Mouse (Mus musculus) ES-Bruce4 (cell line): ENCODE data around the gene Erp27. TPM values are rescaled to one million over a fixed set of nuclear protein-coding genes. Genes with fewer than 3 reads are reported as not detected.

Source experiments
- H3K27ac ChIP-seq: 2 replicates; pipeline ENCODE4 v1.5.1; 2012; ENCODE audit warnings: low read length, inconsistent platforms; ENCODE audit not compliant: insufficient read depth
- H3K27me3 ChIP-seq: 2 replicates; pipeline ENCODE4 v1.6.1; 2012; ENCODE audit warnings: mild to moderate bottlenecking, low read length, inconsistent platforms; ENCODE audit not compliant: control insufficient read depth, poor library complexity, insufficient read depth, severe bottlenecking
- H3K36me3 ChIP-seq: 2 replicates; pipeline ENCODE4 v1.6.1; 2012; ENCODE audit warnings: inconsistent platforms, mild to moderate bottlenecking, low read length, moderate library complexity; ENCODE audit not compliant: control insufficient read depth, poor library complexity, insufficient read depth, severe bottlenecking
- H3K4me1 ChIP-seq: one replicate; pipeline ENCODE4 v1.8.1; 2011; ENCODE audit warnings: low read length; ENCODE audit not compliant: control insufficient read depth, insufficient read depth
- H3K4me3 ChIP-seq: 2 replicates; pipeline ENCODE4 v1.5.1; 2011; ENCODE audit warnings: low read depth, mild to moderate bottlenecking, low read length
- H3K9ac ChIP-seq: 2 replicates; pipeline ENCODE4 v1.6.1; 2012; ENCODE audit warnings: low read depth, mild to moderate bottlenecking, inconsistent platforms; ENCODE audit not compliant: poor library complexity, severe bottlenecking
- H3K9me3 ChIP-seq: replicated peaks from 2 replicates; pipeline ENCODE4 v1.6.1; 2012; ENCODE audit warnings: mild to moderate bottlenecking, low read length, inconsistent platforms; ENCODE audit not compliant: control insufficient read depth, poor library complexity, insufficient read depth, severe bottlenecking
- CTCF ChIP-seq: IDR thresholded peaks from one replicate; pipeline ENCODE4 v1.8.1; 2011; ENCODE audit warnings: low read depth, low read length
- EP300 ChIP-seq: IDR thresholded peaks from 2 replicates; pipeline ENCODE4 v1.6.1; 2011; ENCODE audit warnings: low read depth, low read length; ENCODE audit not compliant: insufficient read depth
- POLR2A ChIP-seq: IDR thresholded peaks from one replicate; pipeline ENCODE4 v1.8.1; 2011; ENCODE audit warnings: low read length; ENCODE audit not compliant: insufficient read depth
- polyA plus RNA-seq: library from polyadenylated mRNA; stranded (reverse); fragments of >200 nt; gene quantifications from 2 replicates; pipeline ENCODE4 v1.2.4, GENCODE M21; 2011; ENCODE audit warnings: low read depth; ENCODE audit not compliant: missing spikeins, insufficient read depth, insufficient read length

Erp27 gene
- polyA plus RNA-seq, 1 experiment = not detected

DNA sequence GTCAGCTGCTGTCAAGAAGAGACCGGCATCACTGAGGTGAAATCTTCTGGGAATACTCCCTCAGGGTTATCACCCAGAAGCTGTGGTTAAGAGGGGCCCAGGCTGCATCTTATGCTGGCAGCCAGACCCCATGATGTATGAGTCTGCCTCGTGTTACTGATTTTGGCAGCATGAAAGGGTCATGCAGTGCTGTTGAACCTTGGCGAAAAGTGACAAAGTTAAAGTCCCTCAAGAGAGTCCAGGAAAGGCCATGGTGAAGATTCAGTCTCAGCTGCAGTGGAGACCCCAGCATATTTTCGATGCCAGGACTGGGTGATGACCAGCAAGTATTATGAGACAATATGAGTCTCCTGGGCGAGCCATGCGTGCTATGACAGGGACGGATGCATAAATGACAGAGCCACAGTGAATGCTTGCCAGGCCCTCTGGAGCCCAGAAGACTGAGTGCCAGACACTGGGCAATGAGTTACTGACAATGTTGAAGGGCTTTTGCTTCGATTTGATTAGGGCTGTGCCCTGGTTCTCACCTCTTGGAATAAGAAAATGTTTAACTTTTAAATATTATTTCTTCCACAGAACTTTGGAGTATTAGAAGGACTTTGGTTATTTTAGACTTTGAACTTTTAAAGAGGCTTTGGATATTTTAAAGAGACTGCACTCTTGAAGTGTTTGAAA is 6.1 kb downstream of the Erp27 start:
- TF ChIP-seq CTCF (no peak), EP300 (no peak), POLR2A (no peak)
- no peak overlapping the region for H3K27ac ChIP-seq
- H3K36me3 ChIP-seq = no peaks in the 10 kb centered on the region
- H3K4me3 ChIP-seq = no peak overlapping the region
- no peaks in the 10 kb centered on the region for H3K9me3 ChIP-seq
- no peaks in the 10 kb centered on the region for H3K4me1 ChIP-seq
- H3K9ac ChIP-seq = no peak overlapping the region
- no peaks in the 10 kb centered on the region for H3K27me3 ChIP-seq

DNA sequence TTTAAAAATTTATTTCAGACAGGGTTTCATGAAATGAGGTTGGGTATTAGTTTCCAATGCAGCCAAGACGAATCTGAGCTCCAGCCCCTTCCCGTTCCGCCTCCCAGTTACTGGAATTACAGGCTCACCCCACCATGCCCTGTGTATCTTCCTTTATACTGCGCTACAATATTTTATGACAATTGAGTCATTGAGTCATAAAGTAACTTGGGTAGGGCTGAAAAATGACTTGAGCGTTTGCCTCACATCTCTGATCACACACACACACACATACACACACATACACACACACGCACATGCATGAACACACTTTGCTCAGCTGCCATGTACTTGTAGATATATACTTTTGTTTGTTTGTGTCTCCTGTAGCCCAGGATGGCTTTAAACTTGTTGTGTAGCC is 7.7 kb downstream of the Erp27 start:
- Histone ChIP-seq H3K9ac (no peak overlapping the region), H3K27ac (no peak overlapping the region), H3K9me3 (no peaks in the 10 kb centered on the region), H3K27me3 (no peaks in the 10 kb centered on the region), H3K36me3 (no peaks in the 10 kb centered on the region), H3K4me1 (no peaks in the 10 kb centered on the region), H3K4me3 (no peak overlapping the region)
- TF ChIP-seq POLR2A (no peak), EP300 (no peak), CTCF (no peak)

DNA sequence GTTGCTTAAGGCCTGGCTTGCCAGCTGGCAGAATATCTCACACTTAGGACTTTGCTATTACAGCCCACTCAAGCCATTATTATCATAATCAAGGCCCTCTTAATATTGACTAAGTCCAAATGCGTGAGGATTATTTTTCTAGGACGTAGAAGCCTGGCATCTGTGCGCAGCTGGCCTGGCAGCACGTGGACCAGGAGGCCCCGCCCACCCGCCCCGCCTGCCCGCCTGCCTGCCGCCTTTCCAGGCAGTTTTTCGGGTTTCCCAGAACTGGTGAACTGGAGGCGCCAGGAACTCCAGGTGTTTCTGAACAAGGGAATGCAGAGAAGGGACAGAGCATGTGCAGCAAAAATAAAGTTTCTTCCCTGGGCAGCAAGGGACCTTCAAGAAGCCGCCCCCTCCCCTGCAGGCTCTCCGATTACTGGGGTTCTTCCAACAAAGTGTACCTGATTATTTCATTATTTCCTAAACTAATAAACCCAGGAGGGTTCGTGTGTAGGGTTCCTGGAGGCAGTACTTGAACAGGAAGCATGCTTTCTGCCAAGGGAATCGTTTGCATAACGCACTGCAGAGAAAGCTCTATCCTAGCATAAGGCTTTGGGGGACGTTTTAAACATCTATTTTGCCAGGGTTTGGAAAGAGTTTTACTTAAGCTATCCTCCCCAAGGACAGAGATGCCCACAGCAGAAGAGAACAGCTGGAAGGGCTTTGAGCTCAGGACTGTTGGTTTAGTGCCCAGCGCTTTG is 8.4 kb downstream of the Erp27 start:
- no peak overlapping the region for H3K9ac ChIP-seq
- TF ChIP-seq EP300 (no peak), POLR2A (no peak), CTCF (no peak)
- H3K9me3 ChIP-seq = no peaks in the 10 kb centered on the region
- no peaks in the 10 kb centered on the region for H3K27me3 ChIP-seq
- H3K36me3 ChIP-seq = no peaks in the 10 kb centered on the region
- no peak overlapping the region for H3K4me3 ChIP-seq
- no peak overlapping the region for H3K27ac ChIP-seq
- H3K4me1 ChIP-seq = no peaks in the 10 kb centered on the region

DNA sequence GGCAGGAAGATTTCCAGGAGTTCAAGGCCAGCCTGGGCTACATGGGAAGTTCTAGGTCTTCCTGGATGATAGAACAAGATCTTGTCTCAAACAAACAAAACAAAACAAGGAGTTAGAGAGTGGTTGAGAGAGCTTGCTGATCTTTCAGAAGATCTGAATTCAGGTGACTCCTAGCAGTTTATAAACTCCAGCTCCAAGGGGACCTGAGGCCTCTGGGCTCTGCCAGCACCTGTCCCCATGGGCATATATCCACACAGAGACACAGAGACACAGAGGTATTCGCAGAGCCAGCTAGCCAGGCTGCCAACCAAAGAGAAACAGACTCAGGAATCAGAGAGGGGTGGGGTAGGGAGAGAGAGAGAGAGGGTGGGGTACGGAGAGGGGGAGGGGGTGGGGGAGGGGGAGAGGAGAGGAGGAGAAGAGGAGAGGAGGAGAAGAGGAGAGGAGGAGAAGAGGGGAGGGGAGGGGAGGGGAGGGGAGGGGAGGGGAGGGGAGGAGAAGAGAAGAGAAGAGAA is 9.2 kb downstream of the Erp27 start:
- no peak overlapping the region for H3K4me3 ChIP-seq
- no peaks in the 10 kb centered on the region for H3K36me3 ChIP-seq
- no peaks in the 10 kb centered on the region for H3K9me3 ChIP-seq
- no peak overlapping the region for H3K9ac ChIP-seq
- TF ChIP-seq CTCF = no peak
- H3K4me1 ChIP-seq = peaks cover 2% of the 10 kb centered on the region
- H3K27ac ChIP-seq = no peak overlapping the region
- no peaks in the 10 kb centered on the region for H3K27me3 ChIP-seq

DNA sequence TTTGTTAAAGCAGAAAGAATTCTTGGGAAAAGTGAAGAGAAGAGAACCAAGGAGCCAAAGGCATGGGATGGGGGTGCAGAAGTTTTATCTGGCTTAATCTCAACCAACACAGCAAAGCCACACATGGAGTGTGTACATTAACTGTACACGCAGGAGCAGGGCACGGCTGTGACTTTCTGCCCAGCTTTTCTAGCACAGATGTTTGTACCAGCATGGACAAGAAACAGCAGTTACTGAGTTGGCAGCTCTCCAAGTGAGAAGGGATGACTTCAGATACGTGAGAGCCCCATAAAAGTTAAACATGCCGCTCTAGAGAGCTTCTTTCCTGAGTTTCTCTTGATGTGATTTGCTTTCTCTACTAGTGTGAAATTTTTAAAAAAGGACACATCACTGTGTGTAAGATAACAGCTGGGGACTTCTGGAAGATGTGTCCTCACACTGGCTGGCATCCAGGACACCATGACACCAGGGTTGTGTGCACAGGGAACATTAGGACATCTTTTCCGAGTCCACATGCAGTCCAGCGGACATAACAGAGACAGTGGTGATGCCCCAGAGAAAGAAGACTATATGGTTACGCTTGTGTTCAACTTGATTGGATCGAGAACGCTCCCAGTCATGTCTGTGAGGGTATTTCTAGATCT is 11.6 kb downstream of the Erp27 start:
- TF ChIP-seq CTCF (no peak), POLR2A (no peak), EP300 (no peak)
- Histone ChIP-seq H3K4me1 (peaks cover 8% of the 10 kb centered on the region), H3K27me3 (no peaks in the 10 kb centered on the region), H3K9ac (no peak overlapping the region), H3K27ac (no peak overlapping the region), H3K9me3 (no peaks in the 10 kb centered on the region), H3K4me3 (no peak overlapping the region), H3K36me3 (no peaks in the 10 kb centered on the region)

DNA sequence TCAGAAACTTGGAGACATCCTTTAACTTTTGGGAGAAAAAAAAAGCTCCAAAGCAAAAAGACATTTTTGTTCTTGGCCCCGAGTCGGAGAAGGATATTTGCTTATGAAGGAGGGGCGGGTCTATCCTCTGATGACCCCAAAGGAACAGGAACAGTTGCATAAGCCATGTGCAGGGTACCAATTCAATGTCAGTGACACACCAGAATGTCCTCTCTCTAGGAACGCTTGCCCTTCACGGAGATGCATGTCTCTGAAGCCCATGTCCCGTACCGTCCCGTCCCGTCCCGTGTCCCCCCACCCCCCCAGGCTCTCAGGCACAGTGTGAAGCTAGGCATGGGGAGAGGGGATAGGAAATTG is 15.1 kb downstream of the Erp27 start:
- no peak overlapping the region for H3K9ac ChIP-seq
- H3K4me1 ChIP-seq = peaks cover 8% of the 10 kb centered on the region
- H3K36me3 ChIP-seq = no peaks in the 10 kb centered on the region
- H3K27ac ChIP-seq = no peak overlapping the region; the same call in 1 of the 2 replicates
- no peaks in the 10 kb centered on the region for H3K9me3 ChIP-seq
- TF ChIP-seq CTCF (no peak), POLR2A (no peak), EP300 (no peak)
- H3K4me3 ChIP-seq = peak overlapping the region; percentile 22; the same call in 1 of the 2 replicates
- H3K27me3 ChIP-seq = no peaks in the 10 kb centered on the region
